Mouse (Mus musculus) frontal cortex, postnatal 36 days (tissue): ENCODE measurements around the gene Fxyd5.

ENCODE experiments used
- DNase-seq, 2 experiments: peaks; one replicate each; pipeline ENCODE4 v3.0.0; 2022; ENCODE audit warnings: low spot score in 2 of 2

The Fxyd5 gene

GRCm38 (mm10) chr7:31042431-31042910, at the start of gene Fxyd5:
Gene Fxyd5 (minus strand): TSS chr7:31042481.
- no peak for DNase-seq

GRCm38 (mm10) chr7:31089721-31090120, 47.4 kb upstream of the Fxyd5 start:
- no peak for DNase-seq

- DNase-seq, result no peak
Measured at GRCm38 (mm10) chr7:31088206-31088605, 45.9 kb upstream of the Fxyd5 start.

GRCm38 (mm10) chr7:31087262-31087661, 45.0 kb upstream of the Fxyd5 start:
- no peak for DNase-seq

- no peak for DNase-seq
Measured at GRCm38 (mm10) chr7:31086175-31086755, 44.0 kb upstream of the Fxyd5 start.

- peak in 1 of 2 experiments; percentile 30 for DNase-seq
Measured at GRCm38 (mm10) chr7:31085171-31085570, 42.9 kb upstream of the Fxyd5 start.

- DNase-seq, result no peak
Measured at GRCm38 (mm10) chr7:31084140-31084539, 41.9 kb upstream of the Fxyd5 start.

- DNase-seq, result peak in 1 of 2 experiments; percentile 38
Measured at GRCm38 (mm10) chr7:31082831-31083588, 40.7 kb upstream of the Fxyd5 start.

- no peak for DNase-seq
Measured at GRCm38 (mm10) chr7:31082106-31082505, 39.8 kb upstream of the Fxyd5 start.

- no peak for DNase-seq
Measured at GRCm38 (mm10) chr7:31081106-31081505, 38.8 kb upstream of the Fxyd5 start.

- DNase-seq, result no peak
Measured at GRCm38 (mm10) chr7:31080611-31081010, 38.3 kb upstream of the Fxyd5 start.

- no peak for DNase-seq
Measured at GRCm38 (mm10) chr7:31079670-31080069, 37.4 kb upstream of the Fxyd5 start.

- DNase-seq, result peak; percentile 55 to 78
Measured at GRCm38 (mm10) chr7:31077885-31078445, 35.7 kb upstream of the Fxyd5 start.

GRCm38 (mm10) chr7:31077470-31077869, 35.2 kb upstream of the Fxyd5 start:
- peak; percentile 33 to 47 for DNase-seq

- DNase-seq, result no peak
Measured at GRCm38 (mm10) chr7:31076492-31076891, 34.2 kb upstream of the Fxyd5 start, which contains the start of gene Fxyd3. Gene Fxyd3 (minus strand): TSS chr7:31076704.

GRCm38 (mm10) chr7:31074713-31075069, 32.4 kb upstream of the Fxyd5 start:
- DNase-seq, result no peak

- DNase-seq, result peak in 1 of 2 experiments; percentile 36
Measured at GRCm38 (mm10) chr7:31074061-31074712, 31.9 kb upstream of the Fxyd5 start.

GRCm38 (mm10) chr7:31073546-31073945, 31.3 kb upstream of the Fxyd5 start:
- no peak for DNase-seq

- no peak for DNase-seq
Measured at GRCm38 (mm10) chr7:31072326-31072725, 30.0 kb upstream of the Fxyd5 start.

- no peak for DNase-seq
Measured at GRCm38 (mm10) chr7:31070324-31070723, 28.0 kb upstream of the Fxyd5 start.

GRCm38 (mm10) chr7:31069491-31069890, 27.2 kb upstream of the Fxyd5 start:
- DNase-seq, result no peak

- peak in 1 of 2 experiments; percentile 48 for DNase-seq
Measured at GRCm38 (mm10) chr7:31067836-31068235, 25.6 kb upstream of the Fxyd5 start.
